Mouse (Mus musculus): ENCODE data around the gene Oxgr1.
"Not testable (repeated sequence)": the region's sequence is repeated elsewhere in the genome, so short reads cannot be mapped to it uniquely, and the experiment has no call there.

The Oxgr1 gene

GRCm38 (mm10) chr14:120042187-120042820 lies at the start of gene Oxgr1:
Gene Oxgr1 (minus strand): TSS chr14:120042435.
- DNase-seq (ENCODE audit: low spot score), result no peak

- DNase-seq (ENCODE audit: low spot score), result no peak
Observed at GRCm38 (mm10) chr14:120090401-120090800, 48.2 kb upstream of the Oxgr1 start.

GRCm38 (mm10) chr14:120089649-120090360 lies 47.6 kb upstream of the Oxgr1 start:
- DNase-seq (ENCODE audit: low spot score), result no peak

GRCm38 (mm10) chr14:120089006-120089648 lies 46.9 kb upstream of the Oxgr1 start:
- no peak for DNase-seq (ENCODE audit: low spot score)

- DNase-seq (ENCODE audit: low spot score), result no peak
Observed at GRCm38 (mm10) chr14:120084084-120084667, 41.9 kb upstream of the Oxgr1 start.

GRCm38 (mm10) chr14:120076192-120076591 lies 34.0 kb upstream of the Oxgr1 start:
- DNase-seq (ENCODE audit: low spot score), result no peak

GRCm38 (mm10) chr14:120075746-120076145 lies 33.5 kb upstream of the Oxgr1 start:
- DNase-seq (ENCODE audit: low spot score), result no peak

- no peak for DNase-seq (ENCODE audit: low spot score)
Observed at GRCm38 (mm10) chr14:120074231-120074630, 32.0 kb upstream of the Oxgr1 start.

- peak; percentile 80 for DNase-seq (ENCODE audit: low spot score)
Observed at GRCm38 (mm10) chr14:120061096-120061495, 18.9 kb upstream of the Oxgr1 start.

- no peak for DNase-seq (ENCODE audit: low spot score)
Observed at GRCm38 (mm10) chr14:120033454-120033853, 8.8 kb downstream of the Oxgr1 start.

- DNase-seq (ENCODE audit: low spot score), result no peak
Observed at GRCm38 (mm10) chr14:120019948-120020347, 22.3 kb downstream of the Oxgr1 start.

DNA sequence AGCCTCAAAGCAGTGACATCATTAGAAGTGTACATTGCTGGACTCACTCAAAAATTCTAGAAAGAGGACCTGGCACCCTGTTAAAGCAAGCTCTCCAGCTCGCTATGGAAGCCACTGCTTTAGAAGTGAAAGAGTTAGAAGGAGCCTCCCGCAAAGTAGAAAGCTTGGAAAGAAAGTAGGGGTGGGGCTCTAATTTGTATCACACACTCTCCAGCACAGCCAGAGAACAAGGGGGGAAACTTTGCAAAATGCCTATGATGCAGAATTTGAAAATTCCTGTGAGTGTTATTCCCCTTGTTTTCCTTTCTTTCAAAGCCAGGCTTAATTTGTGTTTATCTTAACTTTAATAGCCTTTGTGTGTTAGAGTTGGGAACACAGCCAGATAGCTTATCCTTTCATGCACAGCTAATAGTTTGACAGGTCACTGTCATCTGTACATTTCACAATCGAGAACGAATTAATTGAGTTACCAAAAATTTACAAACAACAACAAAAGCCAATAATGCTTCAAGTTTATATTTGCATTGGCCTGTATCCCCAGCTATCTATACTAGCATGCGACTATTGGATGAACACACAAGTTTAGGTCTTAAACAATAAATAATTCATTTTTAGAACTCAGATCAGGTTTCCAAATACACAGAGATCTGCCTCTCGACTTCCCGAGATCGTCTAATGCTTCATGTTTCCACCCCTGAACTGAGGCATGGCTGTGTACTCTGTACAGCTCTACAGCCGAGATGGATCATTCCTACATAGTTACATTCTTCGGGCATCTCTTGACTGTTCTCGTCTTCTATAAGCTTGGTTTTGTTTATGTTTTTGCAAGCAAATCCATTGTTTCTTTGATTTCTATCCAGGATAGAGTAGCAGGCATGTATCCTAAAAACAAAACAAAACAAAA lies 32.0 kb downstream of the Oxgr1 start:
- DNase-seq (ENCODE audit: low spot score), result no peak

- no peak for DNase-seq (ENCODE audit: low spot score)
Observed at GRCm38 (mm10) chr14:120005153-120005552, 37.1 kb downstream of the Oxgr1 start.

GRCm38 (mm10) chr14:120003661-120004060 lies 38.6 kb downstream of the Oxgr1 start:
- DNase-seq (ENCODE audit: low spot score), result no peak

GRCm38 (mm10) chr14:120002673-120003072 lies 39.6 kb downstream of the Oxgr1 start:
- DNase-seq (ENCODE audit: low spot score), result no peak

DNA sequence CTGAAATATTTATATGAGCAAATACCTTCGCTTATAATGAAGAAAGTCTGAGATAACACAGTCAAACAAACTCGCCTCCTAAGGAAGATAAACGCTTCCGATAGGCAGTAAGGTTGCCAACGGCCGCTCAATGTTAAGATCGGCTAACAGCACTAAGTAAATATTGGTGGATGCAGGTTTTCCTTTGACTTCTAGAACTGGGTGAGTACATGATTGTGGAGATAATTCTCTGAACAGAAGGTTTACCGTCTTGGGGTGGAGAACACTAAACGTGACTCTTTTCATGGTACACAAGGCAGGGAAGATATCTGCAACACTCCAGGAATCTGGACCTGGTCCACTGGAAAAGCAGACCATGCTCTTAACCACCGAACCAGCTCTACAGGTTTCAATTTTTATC lies 52.6 kb downstream of the Oxgr1 start:
- DNase-seq (ENCODE audit: low spot score), result no peak

DNA sequence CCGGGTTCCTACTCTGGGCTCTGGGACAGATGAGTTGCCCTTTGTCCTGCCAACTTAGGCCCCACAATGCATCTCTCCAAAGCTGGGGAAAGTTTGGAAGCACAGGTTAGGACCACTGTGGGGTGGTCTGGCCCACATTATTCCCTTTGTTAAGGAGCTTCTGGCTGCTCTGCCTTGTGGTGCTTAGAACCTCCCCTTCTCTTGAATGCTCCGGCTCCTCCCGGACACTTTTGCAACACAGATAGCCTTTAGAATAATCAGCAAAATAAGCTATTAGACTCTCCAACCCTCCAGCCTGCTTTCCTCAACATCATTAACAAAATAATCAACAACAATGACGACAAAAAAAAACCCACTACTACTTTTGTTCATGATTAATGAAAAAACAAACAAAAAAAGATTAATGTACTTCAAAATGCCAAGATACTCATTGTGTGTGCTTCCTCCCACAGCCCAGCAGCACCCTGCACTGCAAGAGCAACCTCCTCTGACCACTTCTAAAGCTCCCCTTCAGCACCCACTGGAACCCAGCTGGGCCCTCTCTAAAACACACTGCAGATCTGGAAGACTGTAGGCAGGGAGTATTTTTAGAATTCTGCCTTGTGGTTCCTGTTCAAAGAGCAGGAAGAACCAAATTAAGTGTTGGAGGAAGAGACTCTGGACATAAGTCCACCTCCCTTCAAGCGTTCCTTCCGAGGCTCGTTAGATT lies 53.1 kb downstream of the Oxgr1 start:
- DNase-seq (ENCODE audit: low spot score), result no peak

DNA sequence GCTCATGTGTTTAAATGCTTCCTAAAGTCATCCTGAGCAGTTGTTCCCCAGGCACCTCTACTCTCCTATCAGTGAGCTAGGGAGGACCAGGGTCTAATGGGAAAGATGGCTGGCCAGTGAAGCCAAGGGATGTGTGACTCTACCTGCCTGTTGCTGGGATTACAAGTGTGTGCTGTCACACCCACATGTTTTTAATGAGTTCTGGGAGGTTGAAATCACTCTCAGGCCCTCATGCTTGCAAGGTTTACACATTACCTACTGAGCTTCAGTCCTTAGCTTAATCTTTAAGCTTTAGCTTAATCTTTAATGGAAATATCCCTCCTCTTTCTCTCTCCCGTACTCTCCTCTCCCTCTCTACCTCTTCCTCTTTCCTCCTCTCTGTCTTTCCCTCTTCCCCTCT lies 55.0 kb downstream of the Oxgr1 start:
- DNase-seq (ENCODE audit: low spot score), result no peak

- DNase-seq (ENCODE audit: low spot score), result no peak
Observed at GRCm38 (mm10) chr14:119986778-119987177, 55.5 kb downstream of the Oxgr1 start.

GRCm38 (mm10) chr14:119986351-119986750 lies 55.9 kb downstream of the Oxgr1 start:
- DNase-seq (ENCODE audit: low spot score), result not testable (repeated sequence)

DNA sequence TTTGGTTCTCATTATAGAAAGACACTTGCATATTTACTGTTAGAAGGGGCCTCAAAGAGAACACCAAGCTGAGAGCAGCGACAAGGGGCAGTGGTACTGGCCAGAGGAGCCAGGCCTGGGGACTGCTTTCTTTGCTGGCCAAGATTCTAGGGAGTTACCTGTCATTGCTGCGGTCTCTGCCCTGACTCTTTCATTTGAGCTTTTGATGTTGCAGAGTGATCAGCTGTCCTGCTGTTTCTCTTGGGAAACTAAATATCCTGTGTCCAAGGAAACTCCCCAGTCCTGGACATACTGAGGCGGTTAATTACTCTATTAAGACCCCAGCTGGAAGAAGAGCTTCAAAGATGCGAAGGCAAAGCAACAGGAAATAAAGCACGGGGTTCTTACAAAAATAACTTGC lies 60.9 kb downstream of the Oxgr1 start:
- no peak for DNase-seq (ENCODE audit: low spot score)
